Mouse (Mus musculus) gastrocnemius, postnatal 25 days (tissue): ENCODE data around the gene Mtif3. TPM values are rescaled to one million over a fixed set of nuclear protein-coding genes. Genes with fewer than 3 reads are reported as not detected.

Experiments
- DNase-seq: peaks from one replicate; pipeline ENCODE4 v3.0.0; 2022
- total RNA-seq, 2 experiments: library from RNA; stranded (reverse); gene quantifications; 1 replicate in 1 of 2; 2 replicates in 1 of 2; pipeline ENCODE4 v1.2.3; 2021

The Mtif3 gene
- total RNA-seq, 2 experiments from 2014 or later: 20.2 to 20.8 TPM

DNA sequence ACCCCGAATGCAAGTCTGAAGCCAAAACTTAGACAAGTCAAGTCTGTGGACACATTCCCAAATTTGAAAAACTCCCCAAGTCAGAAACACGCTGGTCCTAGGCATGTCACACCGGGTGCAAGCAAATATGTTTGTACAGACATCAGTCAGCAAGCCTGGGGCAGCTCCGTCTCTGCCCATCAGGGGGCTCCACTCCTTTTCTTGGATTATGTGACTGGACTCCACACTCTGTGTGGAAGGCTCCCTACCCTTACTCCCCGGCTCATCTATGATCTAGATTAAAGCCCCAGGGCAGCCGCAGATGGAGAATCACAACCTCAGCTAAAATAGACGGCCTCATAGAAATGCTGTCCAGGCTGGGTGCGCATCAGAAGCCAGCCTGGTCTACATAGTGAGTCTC is 47.3 kb downstream of the Mtif3 start:
- DNase-seq: no peak

DNA sequence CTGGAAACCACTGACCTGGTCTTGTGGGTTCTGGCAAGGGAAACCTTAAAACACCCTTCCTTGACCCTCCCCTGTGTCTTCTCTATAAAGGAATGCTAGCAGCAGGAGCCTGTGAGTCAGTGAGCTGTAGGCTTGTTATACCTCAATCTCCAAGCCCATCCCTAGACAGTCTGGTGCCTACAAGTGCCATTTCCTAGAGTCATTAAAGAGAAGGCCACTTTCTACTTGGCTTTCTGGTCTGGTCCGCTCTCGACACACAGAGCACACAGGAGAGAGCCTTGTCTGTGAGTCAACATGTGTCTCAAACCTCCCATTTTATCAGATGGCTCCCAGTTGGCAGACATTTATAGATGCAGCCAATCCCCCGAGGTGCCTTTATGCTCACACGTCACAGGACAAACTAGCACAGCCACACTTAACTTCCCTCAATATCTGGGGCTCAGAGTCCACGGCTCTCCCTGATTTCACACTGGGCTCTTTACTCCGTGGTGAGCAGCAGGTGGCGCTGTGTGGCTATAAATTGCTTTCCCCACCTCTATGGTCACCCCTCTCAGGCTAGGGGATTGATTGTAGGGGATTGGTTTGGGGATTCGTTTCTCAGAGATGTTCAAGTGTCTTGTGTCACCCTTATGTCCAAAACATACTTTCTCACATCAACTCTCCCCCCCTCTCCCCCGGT is 49.4 kb downstream of the Mtif3 start:
- peak; percentile 15 for DNase-seq

DNA sequence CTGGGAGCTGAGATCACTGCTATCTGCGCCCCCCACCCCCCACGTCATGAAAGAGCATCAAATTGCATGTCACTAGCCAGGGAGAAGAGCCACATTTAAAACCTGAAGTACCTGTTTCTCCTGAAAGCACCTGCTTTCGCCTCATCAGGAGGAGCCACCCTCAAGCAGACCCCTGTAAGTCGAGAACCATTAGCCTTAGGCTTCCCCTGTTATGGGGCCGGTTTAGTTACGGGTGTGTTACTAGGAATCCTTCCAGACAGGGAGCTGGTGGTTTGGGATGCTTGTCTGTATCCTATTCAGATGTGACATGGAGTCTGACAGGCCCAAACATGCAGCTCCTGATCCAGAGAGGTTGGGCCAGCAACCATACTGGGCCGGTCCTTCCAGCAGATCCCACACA is 50.2 kb downstream of the Mtif3 start:
- DNase-seq: no peak

DNA sequence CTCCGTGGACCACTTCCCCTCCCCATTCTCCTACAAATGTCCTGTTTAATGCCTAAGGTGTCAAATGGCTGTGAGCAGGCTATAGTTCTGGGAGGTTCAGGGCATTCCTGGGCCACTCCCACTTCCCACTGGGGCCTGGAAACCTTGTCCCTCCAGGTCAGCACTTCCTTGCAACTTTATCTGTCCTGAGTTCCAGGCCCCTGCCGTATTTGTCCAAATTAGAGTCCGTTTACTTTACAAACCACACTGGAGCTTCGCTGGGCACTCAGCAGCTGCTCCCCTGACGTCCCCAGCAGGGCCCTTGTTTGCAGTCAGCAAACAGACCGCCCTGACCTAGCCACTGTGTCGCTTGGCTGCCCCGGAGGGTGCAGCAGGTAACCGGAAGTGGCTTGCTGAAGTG is 51.4 kb downstream of the Mtif3 start:
- no peak for DNase-seq

DNA sequence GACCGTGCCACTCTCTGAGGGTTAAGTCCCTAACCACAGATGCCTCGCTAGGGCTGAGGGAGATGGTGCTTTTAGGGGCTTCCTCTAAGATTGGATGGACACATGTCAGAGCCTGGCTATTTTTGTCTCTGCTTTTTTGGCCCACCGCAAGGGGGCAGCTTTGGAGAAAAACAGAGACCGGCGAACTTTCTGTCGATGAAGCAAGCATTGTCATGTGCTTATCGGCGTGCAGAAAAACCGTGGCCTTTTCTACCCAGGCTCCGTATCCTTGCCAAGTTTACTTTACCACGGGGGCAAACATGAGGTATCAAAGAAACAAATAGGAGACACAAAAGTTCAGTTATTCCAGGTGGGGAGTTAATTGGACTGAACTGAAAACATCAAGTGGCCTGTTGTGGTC is 55.0 kb downstream of the Mtif3 start:
- DNase-seq: no peak

DNA sequence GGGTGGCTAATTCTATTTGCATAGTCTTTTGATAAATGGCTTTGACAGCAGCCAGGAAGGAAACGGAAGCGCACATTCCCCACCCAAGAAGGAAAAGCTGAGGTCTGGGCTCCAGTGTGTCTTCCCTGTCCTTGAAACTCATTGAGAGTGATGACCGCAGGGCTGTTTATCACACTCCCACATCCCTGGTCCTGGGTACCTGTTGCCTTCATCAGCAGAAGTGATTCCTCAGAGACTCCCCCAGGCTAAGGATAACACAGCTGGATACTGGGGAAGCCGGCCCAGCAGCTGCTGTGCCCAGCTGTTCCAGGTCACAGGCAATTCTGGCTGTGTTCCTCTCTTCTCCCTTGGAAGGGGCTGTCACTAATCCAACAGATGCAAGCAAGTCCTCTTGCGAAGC is 56.1 kb downstream of the Mtif3 start:
- DNase-seq: no peak

DNA sequence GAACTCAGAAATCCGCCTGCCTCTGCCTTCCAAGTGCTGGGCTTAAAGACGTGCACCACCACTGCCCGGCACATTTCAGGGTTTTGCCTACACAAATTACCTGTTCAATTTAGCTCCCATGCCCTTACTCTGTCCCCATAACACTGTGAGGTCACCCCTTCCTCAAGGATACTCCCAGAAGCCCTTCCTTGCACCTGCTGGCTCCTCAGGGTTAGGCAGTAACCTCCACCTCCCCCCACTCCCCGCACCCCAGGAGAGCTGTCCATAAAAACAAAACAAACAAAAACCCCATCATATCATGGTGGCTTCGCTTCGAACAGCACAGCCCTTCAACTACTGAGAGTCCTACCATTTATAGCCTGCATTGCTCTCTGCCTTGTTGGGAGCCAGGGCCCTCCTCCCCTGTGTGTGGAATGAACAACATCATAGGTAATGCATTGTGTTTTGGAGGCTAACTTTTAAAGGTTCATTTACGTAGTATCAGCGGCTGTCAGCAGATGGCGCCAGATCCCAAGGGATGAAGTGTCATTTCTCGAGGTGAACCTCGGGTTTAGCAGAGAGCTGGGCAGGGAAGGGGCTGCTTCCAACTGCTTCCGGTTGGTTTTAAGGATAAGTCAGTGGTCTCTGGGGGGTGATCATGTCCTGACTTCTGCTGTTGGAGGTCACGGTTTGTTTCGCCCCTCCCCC is 58.0 kb downstream of the Mtif3 start:
- DNase-seq: peak; percentile 19

DNA sequence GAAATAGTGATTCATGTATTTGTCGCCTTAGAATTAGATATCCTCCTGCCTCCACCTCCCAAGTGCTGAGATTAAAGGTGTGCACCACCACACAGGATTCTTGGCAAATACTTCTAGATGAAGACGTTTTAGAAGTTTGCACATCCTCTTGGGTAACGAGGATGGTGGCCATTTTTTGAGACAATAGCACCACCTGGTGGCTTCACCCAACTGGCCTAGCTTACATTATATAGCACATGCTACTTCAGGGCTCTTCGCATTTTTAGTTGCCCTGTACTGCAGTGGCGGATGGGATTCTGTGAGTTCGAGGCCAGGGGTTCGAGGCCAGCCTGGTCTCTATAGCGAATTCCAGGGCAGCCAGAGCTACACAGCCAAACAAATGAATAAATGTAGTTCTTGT is 59.2 kb downstream of the Mtif3 start:
- peak; percentile 15 for DNase-seq

Other genes starting within 250 kb of the Mtif3 start
- gene Usp12, start 168.8 kb downstream of the Mtif3 start, total RNA-seq: 10 to 100 TPM; 14.1 to 16.8 TPM
- gene Rpl21, start 130.9 kb downstream of the Mtif3 start, total RNA-seq: 100 to 1,000 TPM; 103 to 126 TPM
- gene Rasl11a, start 118.7 kb downstream of the Mtif3 start, total RNA-seq: 1 to 10 TPM; 1.2 to 1.9 TPM
- 10 to 100 TPM; 23.6 to 25.3 TPM for gene Gtf3a, start 15.1 kb downstream of the Mtif3 start, total RNA-seq
- gene Lnx2, start 112.8 kb upstream of the Mtif3 start, total RNA-seq: 1 to 10 TPM; 2.0 to 2.3 TPM
- gene Polr1d, start 113.2 kb upstream of the Mtif3 start, total RNA-seq: 10 to 100 TPM; 85.3 to 87.5 TPM
- gene Gsx1, start 224.9 kb upstream of the Mtif3 start, total RNA-seq: not detected